Mouse (Mus musculus): ENCODE measurements around the gene Rtbdn. TPM values are rescaled to one million over a fixed set of nuclear protein-coding genes. Genes with fewer than 3 reads are reported as not detected.

Rtbdn gene
- polyA plus RNA-seq, 1 experiment from 2014 or later = 2.7 TPM

Small RNA genes lying within 50 kb of the gene (microRNA-seq; reads per million reads assigned to microRNA genes)
- gene Gm24197 = not detected

Other genes starting within 250 kb of the Rtbdn start
- gene Lyl1, start 245.5 kb upstream of the Rtbdn start, polyA plus RNA-seq (2015; fragmentation: Nextera tagmentation; extraction: Ambion mirVana) = 2.1 and 2.4 TPM in 2 replicates
- gene G430095P16Rik, start 224.0 kb upstream of the Rtbdn start, polyA plus RNA-seq (2015; fragmentation: Nextera tagmentation; extraction: Ambion mirVana) = 1.3 and 1.9 TPM in 2 replicates
- gene Nfix, start 146.6 kb upstream of the Rtbdn start, polyA plus RNA-seq (2015; fragmentation: Nextera tagmentation; extraction: Ambion mirVana) = 22.4 and 28.4 TPM in 2 replicates
- 8.8 and 8.9 TPM in 2 replicates for gene Dand5, start 124.2 kb upstream of the Rtbdn start, polyA plus RNA-seq (2015; fragmentation: Nextera tagmentation; extraction: Ambion mirVana)
- gene Gadd45gip1, start 115.5 kb upstream of the Rtbdn start, polyA plus RNA-seq (2015; fragmentation: Nextera tagmentation; extraction: Ambion mirVana) = 34.5 and 36.3 TPM in 2 replicates
- 84.8 and 88.8 TPM in 2 replicates for gene Rad23a, start 106.3 kb upstream of the Rtbdn start, polyA plus RNA-seq (2015; fragmentation: Nextera tagmentation; extraction: Ambion mirVana)
- gene Calr, start 100.1 kb upstream of the Rtbdn start, polyA plus RNA-seq (2015; fragmentation: Nextera tagmentation; extraction: Ambion mirVana) = 599 and 642 TPM in 2 replicates
- 113 and 122 TPM in 2 replicates for gene Farsa, start 90.0 kb upstream of the Rtbdn start, polyA plus RNA-seq (2015; fragmentation: Nextera tagmentation; extraction: Ambion mirVana)
- gene Syce2, start 74.9 kb upstream of the Rtbdn start, polyA plus RNA-seq (2015; fragmentation: Nextera tagmentation; extraction: Ambion mirVana) = 23.6 and 24.8 TPM in 2 replicates
- gene Gcdh, start 53.1 kb upstream of the Rtbdn start, polyA plus RNA-seq (2015; fragmentation: Nextera tagmentation; extraction: Ambion mirVana) = 31.7 and 34.3 TPM in 2 replicates
- 0.55 and 0.97 TPM in 2 replicates for gene Klf1, start 45.1 kb upstream of the Rtbdn start, polyA plus RNA-seq (2015; fragmentation: Nextera tagmentation; extraction: Ambion mirVana)
- 6.0 and 6.2 TPM in 2 replicates for gene Dnase2a, start 38.4 kb upstream of the Rtbdn start, polyA plus RNA-seq (2015; fragmentation: Nextera tagmentation; extraction: Ambion mirVana)
- 55.6 and 56.1 TPM in 2 replicates for gene Mast1, start 9.6 kb upstream of the Rtbdn start, polyA plus RNA-seq (2015; fragmentation: Nextera tagmentation; extraction: Ambion mirVana)
- not detected in 2 replicates for gene Gm49661, start 22.4 kb downstream of the Rtbdn start, polyA plus RNA-seq (2015; fragmentation: Nextera tagmentation; extraction: Ambion mirVana)
- gene Prdx2, start 22.6 kb downstream of the Rtbdn start, polyA plus RNA-seq (2015; fragmentation: Nextera tagmentation; extraction: Ambion mirVana) = 1,603 and 1,658 TPM in 2 replicates
- gene Rnaseh2a, start 22.8 kb downstream of the Rtbdn start, polyA plus RNA-seq (2015; fragmentation: Nextera tagmentation; extraction: Ambion mirVana) = 66.5 and 68.6 TPM in 2 replicates
- gene Junb, start 31.7 kb downstream of the Rtbdn start, polyA plus RNA-seq (2015; fragmentation: Nextera tagmentation; extraction: Ambion mirVana) = 3.5 and 6.1 TPM in 2 replicates
- gene Hook2, start 43.6 kb downstream of the Rtbdn start, polyA plus RNA-seq (2015; fragmentation: Nextera tagmentation; extraction: Ambion mirVana) = 23.5 and 23.8 TPM in 2 replicates
- gene Best2, start 67.5 kb downstream of the Rtbdn start, polyA plus RNA-seq (2015; fragmentation: Nextera tagmentation; extraction: Ambion mirVana) = not detected in 2 replicates
- 151 and 154 TPM in 2 replicates for gene Asna1, start 78.3 kb downstream of the Rtbdn start, polyA plus RNA-seq (2015; fragmentation: Nextera tagmentation; extraction: Ambion mirVana)
- gene Trir, start 79.8 kb downstream of the Rtbdn start, polyA plus RNA-seq (2015; fragmentation: Nextera tagmentation; extraction: Ambion mirVana) = 135 and 153 TPM in 2 replicates
- 51.7 and 56.8 TPM in 2 replicates for gene Tnpo2, start 89.9 kb downstream of the Rtbdn start, polyA plus RNA-seq (2015; fragmentation: Nextera tagmentation; extraction: Ambion mirVana)
- gene Fbxw9, start 113.1 kb downstream of the Rtbdn start, polyA plus RNA-seq (2015; fragmentation: Nextera tagmentation; extraction: Ambion mirVana) = 61.7 and 64.3 TPM in 2 replicates
- 0.83 TPM in 1 of 2 replicates, not detected in the other for gene Gm5741, start 121.0 kb downstream of the Rtbdn start, polyA plus RNA-seq (2015; fragmentation: Nextera tagmentation; extraction: Ambion mirVana)
- 90.0 and 93.2 TPM in 2 replicates for gene Dhps, start 124.8 kb downstream of the Rtbdn start, polyA plus RNA-seq (2015; fragmentation: Nextera tagmentation; extraction: Ambion mirVana)
- gene Wdr83os, start 133.7 kb downstream of the Rtbdn start, polyA plus RNA-seq (2015; fragmentation: Nextera tagmentation; extraction: Ambion mirVana) = 134 and 137 TPM in 2 replicates
- gene Wdr83, start 134.3 kb downstream of the Rtbdn start, polyA plus RNA-seq (2015; fragmentation: Nextera tagmentation; extraction: Ambion mirVana) = 64.1 and 68.8 TPM in 2 replicates
- 16.6 and 17.3 TPM in 2 replicates for gene Man2b1, start 136.3 kb downstream of the Rtbdn start, polyA plus RNA-seq (2015; fragmentation: Nextera tagmentation; extraction: Ambion mirVana)
- gene Zfp791, start 176.1 kb downstream of the Rtbdn start, polyA plus RNA-seq (2015; fragmentation: Nextera tagmentation; extraction: Ambion mirVana) = 2.6 and 2.9 TPM in 2 replicates
- not detected in 2 replicates for gene Cks1brt, start 204.9 kb downstream of the Rtbdn start, polyA plus RNA-seq (2015; fragmentation: Nextera tagmentation; extraction: Ambion mirVana)

All from midbrain, embryonic 13.5 days (tissue).